In genomic region chr3:46875848-46876247, GRCm38 (mm10) we compare ENCODE assay signal across 25 mouse cellular contexts.
DNase-seq lines count a peak whose midpoint lies in the region; ATAC-seq and TF ChIP-seq lines count a peak whose summit lies in the region.
"Had no signal": no experiment of that assay in that cellular context is flagged by ENCODE, and none has a peak within 500 bp of the region (broad histone marks: within the 10 kb centered on the region; RNA-seq: fewer than 3 reads in every experiment).

No protein-coding gene starts in this region.

- H3K27ac ChIP-seq in heart, adult 2 months: no peak overlapping the region
- H3K27ac ChIP-seq in MEL (ENCODE audit: control insufficient read depth, low read depth, low read length): no peak overlapping the region
- H3K27ac ChIP-seq: embryonic facial prominence, embryonic 12.5 days; embryonic facial prominence, embryonic 15.5 days; forebrain, embryonic 15.5 days; heart, embryonic 15.5 days; hindbrain, embryonic 10.5 days; hindbrain, embryonic 13.5 days had no signal

- H3K79me2 ChIP-seq in heart, adult 2 months (replicated peaks; ENCODE audit: control insufficient read depth, insufficient read depth, low read length): no peaks in the 10 kb centered on the region
- no peaks in the 10 kb centered on the region for H3K79me2 ChIP-seq in MEL (ENCODE audit: control insufficient read depth, insufficient read depth, low read length, poor library complexity)

- H3K9ac ChIP-seq in heart, adult 2 months (ENCODE audit: low read depth, low read length): no peak overlapping the region
- H3K9ac ChIP-seq in MEL (ENCODE audit: control insufficient read depth, low read depth, low read length, poor library complexity, severe bottlenecking): no peak overlapping the region
- H3K9ac ChIP-seq: embryonic facial prominence, embryonic 12.5 days; embryonic facial prominence, embryonic 15.5 days; forebrain, embryonic 15.5 days; heart, embryonic 12.5 days; heart, embryonic 15.5 days; hindbrain, embryonic 13.5 days had no signal

- no peak for TF ChIP-seq RAD21 in MEL (IDR thresholded peaks at IDR 0.05; ENCODE audit: low read depth, low read length)

- DNase-seq in heart, adult 11 months: peak; percentile 54
- DNase-seq in heart, adult 2 months: no peak
- peak; percentile 28 for DNase-seq in MEL (ENCODE audit: low read depth, low spot score)
- peak; percentile 4 for DNase-seq in lung, postnatal 10 days
- peak; percentile 5 for DNase-seq in lung, postnatal 36 days
- DNase-seq in thymus, postnatal 36 days: no peak
- DNase-seq: adrenal gland, postnatal 10 days; adrenal gland, postnatal 36 days; cerebellum, adult 18-20 months; cerebellum, adult 9-10 months; cerebellum, postnatal 25 days; gastrocnemius, postnatal 10 days; gastrocnemius, postnatal 36 days; heart, postnatal 10 days; heart, postnatal 36 days had no signal

- ATAC-seq in inflammation-experienced regulatory T-cells, adult 6 months: no peak
- ATAC-seq: forebrain, embryonic 15.5 days; hindbrain, embryonic 16.5 days; Patski had no signal

- TF ChIP-seq POLR2A in heart, adult 2 months (IDR thresholded peaks at IDR 0.05; ENCODE audit: insufficient read depth, low read depth, low read length): no peak
- no peak for TF ChIP-seq POLR2A in MEL (IDR thresholded peaks at IDR 0.05; ENCODE audit: control insufficient read depth in 1 of 2, insufficient read depth in 1 of 2, low read depth in 1 of 2, low read length in 2 of 2, poor library complexity in 1 of 2)

- H3K4me3 ChIP-seq in heart, adult 2 months: no peak overlapping the region
- H3K4me3 ChIP-seq in MEL (ENCODE audit: control insufficient read depth in 1 of 2, insufficient read depth in 1 of 2, low read depth in 2 of 2, low read length in 2 of 2): no peak overlapping the region
- H3K4me3 ChIP-seq: embryonic facial prominence, embryonic 12.5 days; embryonic facial prominence, embryonic 15.5 days; forebrain, embryonic 15.5 days; heart, embryonic 12.5 days; heart, embryonic 15.5 days; hindbrain, embryonic 10.5 days; hindbrain, embryonic 13.5 days had no signal

- no peaks in the 10 kb centered on the region for H3K4me1 ChIP-seq in heart, adult 2 months (ENCODE audit: control insufficient read depth, insufficient read depth, low read length)
- H3K4me1 ChIP-seq in MEL (ENCODE audit: control insufficient read depth in 1 of 2, insufficient read depth in 2 of 2, low read length in 2 of 2): peaks cover 0 to 3% of the 10 kb centered on the region in 2 experiments; a peak in 1 of 4 replicates
- H3K4me1 ChIP-seq: embryonic facial prominence, embryonic 12.5 days; embryonic facial prominence, embryonic 15.5 days; forebrain, embryonic 15.5 days; heart, embryonic 12.5 days; heart, embryonic 15.5 days; hindbrain, embryonic 10.5 days; hindbrain, embryonic 13.5 days had no signal

- no peak for TF ChIP-seq CTCF in heart, adult 2 months (IDR thresholded peaks at IDR 0.05)
- TF ChIP-seq CTCF in MEL (IDR thresholded peaks at IDR 0.05 in 2 of 3, conservative IDR thresholded peaks at IDR 0.05 in 1 of 3; ENCODE audit: control insufficient read depth in 1 of 3, insufficient read depth in 1 of 3, low read depth in 2 of 3, low read length in 3 of 3, poor library complexity in 1 of 3, severe bottlenecking in 1 of 3): no peak

- no peak for TF ChIP-seq EP300 in heart, adult 2 months (IDR thresholded peaks at IDR 0.05; ENCODE audit: insufficient read depth, low read depth, low read length)
- peak; percentile 40 to 42; a peak in 2 of 4 replicates for TF ChIP-seq EP300 in MEL (IDR thresholded peaks at IDR 0.05; ENCODE audit: low read depth in 1 of 2, low read length in 2 of 2)

- no peaks in the 10 kb centered on the region for H3K27me3 ChIP-seq in heart, adult 2 months (ENCODE audit: control insufficient read depth, insufficient read depth, low read length)
- H3K27me3 ChIP-seq in MEL (ENCODE audit: control insufficient read depth in 1 of 2, insufficient read depth in 2 of 2, low read length in 2 of 2): no peaks in the 10 kb centered on the region
- H3K27me3 ChIP-seq: embryonic facial prominence, embryonic 12.5 days; embryonic facial prominence, embryonic 15.5 days; forebrain, embryonic 15.5 days; heart, embryonic 12.5 days; heart, embryonic 15.5 days; hindbrain, embryonic 13.5 days had no signal

- intact Hi-C loops in heart, adult 2 months (cut with DNase I): no loop called here

- H3K36me3 ChIP-seq in heart, adult 2 months (ENCODE audit: control insufficient read depth, insufficient read depth, low read length): no peaks in the 10 kb centered on the region
- H3K36me3 ChIP-seq in MEL (ENCODE audit: control insufficient read depth in 1 of 2, insufficient read depth in 2 of 2, low read length in 2 of 2): no peaks in the 10 kb centered on the region
- H3K36me3 ChIP-seq: embryonic facial prominence, embryonic 12.5 days; embryonic facial prominence, embryonic 15.5 days; forebrain, embryonic 15.5 days; heart, embryonic 12.5 days; heart, embryonic 15.5 days; hindbrain, embryonic 10.5 days; hindbrain, embryonic 13.5 days had no signal

- 96% methylated on average over 1 of the region's 1 CpGs for WGBS in heart, adult 2 months

- no peaks in the 10 kb centered on the region for H3K9me3 ChIP-seq in MEL (replicated peaks; ENCODE audit: insufficient read depth, low read length)
- H3K9me3 ChIP-seq: embryonic facial prominence, embryonic 12.5 days; embryonic facial prominence, embryonic 15.5 days; heart, embryonic 15.5 days; hindbrain, embryonic 13.5 days had no signal

TF ChIP-seq in MEL, 35 proteins besides CTCF, POLR2A, EP300 and RAD21:
- 0 out of 2 replicates have a peak, but pooled peaks have one; percentile 24 for TF ChIP-seq RCOR1 (IDR thresholded peaks at IDR 0.05; ENCODE audit: low read depth, low read length)
- peak; percentile 43; the same call in 1 of the 2 replicates for TF ChIP-seq TCF12 (IDR thresholded peaks at IDR 0.05; ENCODE audit: low read depth, low read length)
- no peak for TF ChIP-seq MAX (IDR thresholded peaks at IDR 0.05; ENCODE audit: low read length)
TF ChIP-seq in MEL: peak in this region for 2.

Comparison
In these comparisons a context has a peak if more than half of its experiments do, and no peak if none do; other contexts are left out.
1. DNase-seq: peak in heart, adult 11 months (single experiment), MEL (single experiment), lung, postnatal 10 days (single experiment) and lung, postnatal 36 days (single experiment); none in heart, adult 2 months (0 of 2) and thymus, postnatal 36 days (0 of 2).